Mouse (Mus musculus) midbrain, embryonic 13.5 days (tissue): Measurements from ENCODE around the gene Acmsd. TPM values are rescaled to one million over a fixed set of nuclear protein-coding genes. Genes with fewer than 3 reads are reported as not detected.

Experiments
- ATAC-seq: fragments of 200-750 bp; cut with Nextera tagmentation; 2 replicates; pipeline ENCODE4 v1.8.0; 2017; ENCODE audit warnings: mild to moderate bottlenecking, moderate TSS enrichment, moderate library complexity
- H3K27ac ChIP-seq: fragments of 300-500 bp; sonication (generic); 2 replicates; pipeline ENCODE4 v1.5.1; 2015; ENCODE audit warnings: inconsistent platforms, mild to moderate bottlenecking, moderate library complexity
- H3K27me3 ChIP-seq: fragments of 300-500 bp; sonication (generic); 2 replicates; pipeline ENCODE4 v1.6.1; 2015; ENCODE audit warnings: mild to moderate bottlenecking, inconsistent platforms
- H3K36me3 ChIP-seq: fragments of 300-500 bp; sonication (generic); 2 replicates; pipeline ENCODE4 v1.6.1; 2015; ENCODE audit warnings: mild to moderate bottlenecking, inconsistent platforms
- H3K4me1 ChIP-seq: fragments of 300-500 bp; sonication (generic); replicated peaks from 2 replicates; pipeline ENCODE4 v1.6.1; 2015; ENCODE audit warnings: inconsistent platforms
- H3K4me2 ChIP-seq: fragments of 300-500 bp; sonication (generic); replicated peaks from 2 replicates; pipeline ENCODE4 v1.6.1; 2015; ENCODE audit warnings: moderate library complexity, mild to moderate bottlenecking, inconsistent platforms
- H3K4me3 ChIP-seq: fragments of 300-500 bp; sonication (generic); replicated peaks from 2 replicates; pipeline ENCODE4 v1.5.1; 2015; ENCODE audit warnings: mild to moderate bottlenecking, inconsistent platforms
- H3K9ac ChIP-seq: fragments of 300-500 bp; sonication (generic); replicated peaks from 2 replicates; pipeline ENCODE4 v1.6.1; 2015; ENCODE audit warnings: mild to moderate bottlenecking, inconsistent platforms
- H3K9me3 ChIP-seq: fragments of 300-500 bp; sonication (generic); 2 replicates; pipeline ENCODE4 v1.6.1; 2016; ENCODE audit warnings: mild to moderate bottlenecking, inconsistent platforms
- WGBS: fragments of 180-500 bp; shearing (Covaris S2); methylation state at CpG from one replicate; pipeline ENCODE4 v1.1.7; 2015; 5-methylcytosine and 5-hydroxymethylcytosine counted together
- polyA plus RNA-seq: library from polyadenylated mRNA; unstranded; fragments of >200 nt; fragmentation: Nextera tagmentation; extraction: Ambion mirVana; gene quantifications from 2 replicates; pipeline ENCODE4 v1.2.1, GENCODE M21; 2015

Acmsd gene
- polyA plus RNA-seq, 1 experiment from 2014 or later = 0.09 TPM

- no peak for ATAC-seq
Observed at GRCm38 (mm10) chr1:127778611-127779010, 49.4 kb downstream of the Acmsd start.

GRCm38 (mm10) chr1:127780142-127780541 is 50.9 kb downstream of the Acmsd start:
- Histone ChIP-seq H3K4me1 (peaks cover 73% of the 10 kb centered on the region), H3K27me3 (no peaks in the 10 kb centered on the region), H3K9me3 (no peaks in the 10 kb centered on the region), H3K9ac (no peak overlapping the region), H3K27ac (no peak overlapping the region), H3K36me3 (no peaks in the 10 kb centered on the region), H3K4me2 (no peak overlapping the region), H3K4me3 (no peak overlapping the region)
- WGBS = 21% methylated on average over 3 of the region's 3 CpGs
- no peak for ATAC-seq

More at GRCm38 (mm10) chr1:127778611-127779010, 49.4 kb downstream of the Acmsd start:
- Histone ChIP-seq H3K9ac (no peak overlapping the region), H3K9me3 (no peaks in the 10 kb centered on the region), H3K27ac (no peak overlapping the region), H3K4me3 (no peak overlapping the region), H3K4me1 (peaks cover 66% of the 10 kb centered on the region), H3K27me3 (no peaks in the 10 kb centered on the region), H3K36me3 (no peaks in the 10 kb centered on the region), H3K4me2 (no peak overlapping the region)
- 87% methylated on average over 3 of the region's 3 CpGs for WGBS

- no peak overlapping the region for H3K9ac ChIP-seq
- H3K27ac ChIP-seq = no peak overlapping the region
- no peak for ATAC-seq
- no peaks in the 10 kb centered on the region for H3K36me3 ChIP-seq
- no peak overlapping the region for H3K4me3 ChIP-seq
- no peak overlapping the region for H3K4me2 ChIP-seq
- H3K27me3 ChIP-seq = no peaks in the 10 kb centered on the region
- no peaks in the 10 kb centered on the region for H3K9me3 ChIP-seq
- 79% methylated on average over 2 of the region's 2 CpGs for WGBS
- peaks cover 70% of the 10 kb centered on the region for H3K4me1 ChIP-seq
Observed at GRCm38 (mm10) chr1:127780849-127781248, 51.6 kb downstream of the Acmsd start.

- H3K4me3 ChIP-seq = no peak overlapping the region
- H3K4me1 ChIP-seq = peaks cover 54% of the 10 kb centered on the region
- no peak overlapping the region for H3K4me2 ChIP-seq
- no peak overlapping the region for H3K27ac ChIP-seq
- no peak overlapping the region for H3K9ac ChIP-seq
- ATAC-seq = no peak
- no peaks in the 10 kb centered on the region for H3K27me3 ChIP-seq
- H3K36me3 ChIP-seq = no peaks in the 10 kb centered on the region
- H3K9me3 ChIP-seq = no peaks in the 10 kb centered on the region
Observed at GRCm38 (mm10) chr1:127783862-127784261, 54.6 kb downstream of the Acmsd start.

- Histone ChIP-seq H3K4me2 (no peak overlapping the region), H3K4me3 (no peak overlapping the region), H3K36me3 (no peaks in the 10 kb centered on the region), H3K9me3 (no peaks in the 10 kb centered on the region), H3K27me3 (no peaks in the 10 kb centered on the region), H3K4me1 (peaks cover 36% of the 10 kb centered on the region), H3K9ac (no peak overlapping the region), H3K27ac (no peak overlapping the region)
- ATAC-seq = no peak
- 88% methylated on average over 1 of the region's 1 CpGs for WGBS
Observed at GRCm38 (mm10) chr1:127785882-127786281, 56.7 kb downstream of the Acmsd start.

- Histone ChIP-seq H3K4me3 (no peak overlapping the region), H3K4me1 (peaks cover 12% of the 10 kb centered on the region; the same call in 1 of the 2 replicates), H3K27me3 (no peaks in the 10 kb centered on the region), H3K4me2 (no peak overlapping the region), H3K36me3 (0 out of 2 replicates have a peak, but pooled peaks cover 9% of the 10 kb centered on the region), H3K9me3 (no peaks in the 10 kb centered on the region), H3K27ac (no peak overlapping the region), H3K9ac (no peak overlapping the region)
- 94% methylated on average over 6 of the region's 6 CpGs for WGBS
- ATAC-seq = no peak
Observed at GRCm38 (mm10) chr1:127788943-127789342, 59.7 kb downstream of the Acmsd start.

GRCm38 (mm10) chr1:127793459-127793858 is 64.2 kb downstream of the Acmsd start:
- Histone ChIP-seq H3K4me1 (no peaks in the 10 kb centered on the region), H3K27ac (no peak overlapping the region), H3K27me3 (no peaks in the 10 kb centered on the region), H3K9me3 (no peaks in the 10 kb centered on the region), H3K9ac (no peak overlapping the region), H3K36me3 (peaks cover 17% of the 10 kb centered on the region; the same call in 1 of the 2 replicates), H3K4me2 (no peak overlapping the region), H3K4me3 (no peak overlapping the region)
- no peak for ATAC-seq
- 95% methylated on average over 1 of the region's 1 CpGs for WGBS

GRCm38 (mm10) chr1:127795087-127795769 is 66.0 kb downstream of the Acmsd start:
- WGBS = 91% methylated on average over 6 of the region's 6 CpGs
- Histone ChIP-seq H3K36me3 (peaks cover 28% of the 10 kb centered on the region), H3K4me1 (no peaks in the 10 kb centered on the region), H3K9ac (no peak overlapping the region), H3K27ac (no peak overlapping the region), H3K4me3 (no peak overlapping the region), H3K4me2 (no peak overlapping the region), H3K9me3 (no peaks in the 10 kb centered on the region), H3K27me3 (no peaks in the 10 kb centered on the region)
- ATAC-seq = no peak

- Histone ChIP-seq H3K36me3 (peaks cover 31% of the 10 kb centered on the region), H3K9ac (no peak overlapping the region), H3K4me2 (no peak overlapping the region), H3K9me3 (no peaks in the 10 kb centered on the region), H3K27ac (no peak overlapping the region), H3K4me1 (no peaks in the 10 kb centered on the region), H3K27me3 (no peaks in the 10 kb centered on the region), H3K4me3 (no peak overlapping the region)
- WGBS = 70% methylated on average over 4 of the region's 4 CpGs
- no peak for ATAC-seq
Observed at GRCm38 (mm10) chr1:127796341-127796740, 67.1 kb downstream of the Acmsd start.

- ATAC-seq = no peak
- Histone ChIP-seq H3K9ac (no peak overlapping the region), H3K4me2 (no peak overlapping the region), H3K36me3 (peaks cover 34% of the 10 kb centered on the region), H3K9me3 (no peaks in the 10 kb centered on the region), H3K4me3 (no peak overlapping the region), H3K27me3 (no peaks in the 10 kb centered on the region), H3K4me1 (no peaks in the 10 kb centered on the region), H3K27ac (no peak overlapping the region)
- WGBS = 82% methylated on average over 1 of the region's 1 CpGs
Observed at GRCm38 (mm10) chr1:127796752-127797151, 67.5 kb downstream of the Acmsd start.

GRCm38 (mm10) chr1:127802916-127803315 is 73.7 kb downstream of the Acmsd start:
- Histone ChIP-seq H3K4me2 (no peak overlapping the region), H3K9ac (no peak overlapping the region), H3K4me3 (no peak overlapping the region), H3K27me3 (no peaks in the 10 kb centered on the region), H3K4me1 (no peaks in the 10 kb centered on the region), H3K9me3 (no peaks in the 10 kb centered on the region), H3K36me3 (peaks cover 57% of the 10 kb centered on the region), H3K27ac (no peak overlapping the region)
- no peak for ATAC-seq
- WGBS = 89% methylated on average over 8 of the region's 8 CpGs

- H3K4me2 ChIP-seq = no peak overlapping the region
- H3K9ac ChIP-seq = no peak overlapping the region
- no peak overlapping the region for H3K27ac ChIP-seq
- WGBS = 94% methylated on average over 7 of the region's 7 CpGs
- H3K9me3 ChIP-seq = no peaks in the 10 kb centered on the region
- H3K4me1 ChIP-seq = no peaks in the 10 kb centered on the region
- H3K36me3 ChIP-seq = peaks cover 20% of the 10 kb centered on the region
- H3K27me3 ChIP-seq = no peaks in the 10 kb centered on the region
- no peak for ATAC-seq
- H3K4me3 ChIP-seq = no peak overlapping the region
Observed at GRCm38 (mm10) chr1:127808671-127809070, 79.5 kb downstream of the Acmsd start.

- WGBS = 60% methylated on average over 7 of the region's 7 CpGs
Observed at GRCm38 (mm10) chr1:127812929-127813328, 83.7 kb downstream of the Acmsd start.

More at GRCm38 (mm10) chr1:127812929-127813328, 83.7 kb downstream of the Acmsd start:
- no peak overlapping the region for H3K4me3 ChIP-seq
- no peak for ATAC-seq
- no peaks in the 10 kb centered on the region for H3K9me3 ChIP-seq
- H3K4me2 ChIP-seq = no peak overlapping the region
- H3K27ac ChIP-seq = no peak overlapping the region
- no peaks in the 10 kb centered on the region for H3K27me3 ChIP-seq
- H3K4me1 ChIP-seq = no peaks in the 10 kb centered on the region
- H3K36me3 ChIP-seq = no peaks in the 10 kb centered on the region
- no peak overlapping the region for H3K9ac ChIP-seq
